Mouse (Mus musculus) testis, adult 2 months (tissue): Measurements from ENCODE around the gene Cdc34b. TPM values are rescaled to one million over a fixed set of nuclear protein-coding genes. Genes with fewer than 3 reads are reported as not detected.
"Not testable (repeated sequence)": the region's sequence is repeated elsewhere in the genome, so short reads cannot be mapped to it uniquely, and the experiment has no call there.

Experiments used
- H3K27ac ChIP-seq: fragments of 200-500 bp; 2 replicates; pipeline ENCODE4 v1.5.1; 2012; ENCODE audit warnings: low read depth, low read length; ENCODE audit not compliant: control insufficient read depth, insufficient read depth
- H3K27me3 ChIP-seq: fragments of 200-500 bp; 2 replicates; pipeline ENCODE4 v1.6.1; 2012; ENCODE audit warnings: mild to moderate bottlenecking, low read length, moderate library complexity; ENCODE audit not compliant: control insufficient read depth, insufficient read depth
- H3K36me3 ChIP-seq: fragments of 200-500 bp; 2 replicates; pipeline ENCODE4 v1.6.1; 2012; ENCODE audit warnings: mild to moderate bottlenecking, low read length; ENCODE audit not compliant: control insufficient read depth, insufficient read depth
- H3K4me1 ChIP-seq: fragments of 200-500 bp; 2 replicates; pipeline ENCODE4 v1.6.1; 2012; ENCODE audit warnings: low read length; ENCODE audit not compliant: control insufficient read depth, insufficient read depth
- H3K4me3 ChIP-seq: fragments of 200-500 bp; 2 replicates; pipeline ENCODE4 v1.5.1; 2012; ENCODE audit warnings: low read depth, mild to moderate bottlenecking, low read length, moderate library complexity, mixed read lengths; ENCODE audit not compliant: control insufficient read depth
- CTCF ChIP-seq: fragments of 200-500 bp; IDR thresholded peaks from 2 replicates; pipeline ENCODE4 v1.5.1; 2012; ENCODE audit warnings: low read depth, mild to moderate bottlenecking, inconsistent platforms, low read length, moderate library complexity; ENCODE audit not compliant: control insufficient read depth, insufficient read depth, insufficient replicate concordance
- POLR2A ChIP-seq: fragments of 200-500 bp; IDR thresholded peaks from 2 replicates; pipeline ENCODE4 v1.6.1; 2012; ENCODE audit warnings: low read depth, mild to moderate bottlenecking, inconsistent platforms, low read length, moderate library complexity; ENCODE audit not compliant: control insufficient read depth
- polyA plus RNA-seq: library from polyadenylated mRNA; depleted of rRNA; stranded (reverse); fragments of >200 nt; gene quantifications from 2 replicates; pipeline ENCODE4 v1.2.3, GENCODE M21; 2012; rRNA removed

The Cdc34b gene
- 0.91 and 1.2 TPM in 2 replicates for polyA plus RNA-seq

- Histone ChIP-seq H3K4me3 (peak within 1 kb of the TSS; percentile 81), H3K27me3 (no peaks in the 10 kb centered on the region), H3K27ac (no peak within 1 kb of the TSS), H3K36me3 (no peaks in the 10 kb centered on the region), H3K4me1 (peaks cover 4% of the 10 kb centered on the region)
- no peak for TF ChIP-seq POLR2A
- TF ChIP-seq CTCF: no peak
Observed at GRCm38 (mm10) chr11:94741732-94742272, at the start of gene Cdc34b. TSS of gene Cdc34b (plus strand) at chr11:94741782.

DNA sequence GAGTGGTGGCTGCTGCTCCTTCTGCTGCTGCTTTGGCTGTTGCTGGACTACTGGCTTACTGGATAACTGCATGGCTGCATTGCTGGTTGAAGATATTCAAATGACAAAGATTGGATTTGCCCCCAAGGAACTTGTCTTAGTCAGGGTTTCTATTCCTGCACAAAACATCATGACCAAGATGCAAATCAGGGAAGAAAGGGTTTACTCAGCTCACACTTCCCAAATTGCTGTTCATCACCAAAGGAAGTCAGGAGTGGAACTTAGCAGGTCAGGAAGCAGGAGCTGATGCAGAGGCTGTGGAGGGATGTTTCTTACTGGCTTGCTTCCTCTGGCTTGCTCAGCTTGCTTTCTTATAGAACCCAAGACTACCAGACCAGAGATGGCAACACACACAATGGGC lies 49.1 kb upstream of the Cdc34b start:
- H3K36me3 ChIP-seq, H3K27me3 ChIP-seq, H3K4me1 ChIP-seq: not testable (repeated sequence)

DNA sequence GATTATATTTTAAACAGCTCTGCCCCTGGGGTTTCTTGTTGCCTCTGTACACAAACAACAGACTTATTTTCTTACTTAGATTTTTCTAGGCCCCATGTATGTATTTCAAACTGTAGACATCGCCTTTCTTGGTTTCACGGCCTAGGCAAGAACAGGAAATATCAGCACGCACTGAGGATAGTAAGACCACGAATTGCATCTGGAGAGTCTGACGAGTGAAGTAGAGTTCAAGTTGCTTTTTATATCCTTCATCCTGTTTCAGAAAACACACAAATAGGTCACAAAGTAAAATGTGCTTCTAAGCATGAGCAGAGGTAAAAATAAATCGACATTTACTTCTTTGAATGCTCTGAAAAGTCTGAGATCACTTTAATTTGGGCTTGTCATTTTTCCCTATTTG lies 46.1 kb upstream of the Cdc34b start:
- Histone ChIP-seq H3K4me1 (peaks cover 7% of the 10 kb centered on the region), H3K36me3 (no peaks in the 10 kb centered on the region), H3K27ac (no peak overlapping the region), H3K27me3 (no peaks in the 10 kb centered on the region), H3K4me3 (no peak overlapping the region)
- TF ChIP-seq CTCF (no peak), POLR2A (no peak)

More for the DNA sequence above, 49.1 kb upstream of the Cdc34b start:
- not testable (repeated sequence) for H3K27ac ChIP-seq, H3K4me3 ChIP-seq

GRCm38 (mm10) chr11:94697140-94697539 lies 44.4 kb upstream of the Cdc34b start:
- Histone ChIP-seq H3K27me3 (no peaks in the 10 kb centered on the region), H3K4me3 (no peak overlapping the region), H3K36me3 (no peaks in the 10 kb centered on the region), H3K27ac (no peak overlapping the region), H3K4me1 (peaks cover 9% of the 10 kb centered on the region)
- TF ChIP-seq POLR2A: no peak

- Histone ChIP-seq H3K36me3 (no peaks in the 10 kb centered on the region), H3K4me3 (peak overlapping the region; percentile 68), H3K4me1 (peaks cover 9% of the 10 kb centered on the region), H3K27me3 (no peaks in the 10 kb centered on the region), H3K27ac (no peak overlapping the region)
- no peak for TF ChIP-seq POLR2A
- no peak for TF ChIP-seq CTCF
Observed at GRCm38 (mm10) chr11:94697703-94698464, 43.7 kb upstream of the Cdc34b start.

GRCm38 (mm10) chr11:94699399-94699798 lies 42.2 kb upstream of the Cdc34b start:
- no peak overlapping the region for H3K27ac ChIP-seq
- TF ChIP-seq POLR2A (no peak), CTCF (no peak)
- no peaks in the 10 kb centered on the region for H3K27me3 ChIP-seq
- no peaks in the 10 kb centered on the region for H3K36me3 ChIP-seq
- no peak overlapping the region for H3K4me3 ChIP-seq
- H3K4me1 ChIP-seq: peaks cover 9% of the 10 kb centered on the region

DNA sequence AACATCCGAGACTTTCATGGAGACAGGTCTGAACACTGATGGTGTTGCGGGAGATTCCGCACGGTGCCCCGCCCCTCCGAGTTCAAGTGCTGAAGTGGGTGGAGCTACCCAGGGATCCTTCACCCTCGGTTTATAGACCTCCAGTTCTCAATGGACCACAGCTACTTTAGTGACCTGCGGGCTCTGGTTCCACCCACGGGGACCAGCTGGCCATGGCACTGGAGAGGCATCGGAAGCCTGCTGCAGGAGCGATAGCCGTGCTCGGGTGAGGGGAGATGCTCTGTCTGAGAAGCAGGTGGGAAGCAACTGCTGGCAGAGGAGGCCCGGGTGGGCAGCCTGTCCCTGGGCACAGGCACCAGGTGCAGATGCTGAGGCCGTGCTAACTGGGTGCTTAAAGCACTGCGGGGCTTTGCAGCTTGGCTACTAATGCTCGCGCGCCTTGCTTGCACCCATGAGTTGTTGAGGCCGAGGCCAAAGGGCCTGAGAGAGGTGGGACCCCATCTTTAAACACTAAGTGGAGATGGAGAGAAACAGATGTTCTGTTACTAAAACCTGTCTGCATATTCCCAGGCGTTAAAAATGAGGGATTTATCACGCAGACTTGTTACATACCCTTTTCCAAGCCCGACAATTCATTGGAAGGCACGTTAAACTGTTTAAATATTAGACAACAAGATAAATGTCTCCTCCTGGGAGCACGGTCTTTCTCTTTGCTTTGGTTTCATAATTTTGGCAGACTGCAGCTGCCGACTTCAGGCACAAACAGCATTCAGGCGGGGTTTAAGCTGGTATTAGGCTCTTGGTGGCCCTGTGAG lies 40.0 kb upstream of the Cdc34b start:
- Histone ChIP-seq H3K36me3 (no peaks in the 10 kb centered on the region), H3K27me3 (no peaks in the 10 kb centered on the region), H3K4me1 (peaks cover 9% of the 10 kb centered on the region), H3K27ac (no peak overlapping the region), H3K4me3 (no peak overlapping the region)
- no peak for TF ChIP-seq POLR2A
- TF ChIP-seq CTCF: no peak
